Mouse (Mus musculus): Measurements from ENCODE around the gene Nav2.

- TF ChIP-seq CTCF (IDR thresholded peaks at IDR 0.05) (peak; percentile 53), EP300 (IDR thresholded peaks at IDR 0.05) (no peak)
Observed at GRCm38 (mm10) chr7:49012027-49012426, 103.5 kb downstream of the Nav2 start.

Data from lung, postnatal 0 days (tissue).